In the genomic region with DNA sequence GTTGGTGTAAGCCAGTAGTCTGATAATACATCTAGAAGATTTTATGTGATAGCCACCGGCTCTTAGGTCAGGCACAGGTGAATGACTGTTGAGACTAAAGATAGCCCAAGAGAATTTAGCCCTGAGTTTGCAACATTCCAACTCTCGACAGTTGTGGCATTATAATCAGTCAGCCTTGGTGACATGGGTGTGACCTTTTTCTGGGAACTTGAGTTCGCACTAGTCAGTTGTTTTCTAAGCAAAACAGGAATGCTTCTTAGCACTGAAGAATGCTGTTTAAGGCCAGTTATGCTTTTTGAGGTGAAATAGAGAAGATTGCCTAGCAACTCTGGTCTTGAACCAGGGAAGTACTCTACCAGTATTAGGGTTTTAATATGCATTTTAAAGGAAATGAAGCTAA, we compare ENCODE assay signal across 20 mouse cellular contexts.
DNase-seq lines count a peak whose midpoint lies in the region; ATAC-seq and TF ChIP-seq lines count a peak whose summit lies in the region.
"Had no signal": no experiment of that assay in that cellular context is flagged by ENCODE, and none has a peak within 500 bp of the region (broad histone marks: within the 10 kb centered on the region; RNA-seq: fewer than 3 reads in every experiment).

No protein-coding gene starts in this region.

- ATAC-seq in liver, postnatal 0 days, result no peak
- ATAC-seq in liver, embryonic 11.5 days (replicated peaks; ENCODE audit: low FRiP score), result peak; percentile 73
- no peak for ATAC-seq in midbrain, embryonic 14.5 days (ENCODE audit: low FRiP score, low TSS enrichment)
- ATAC-seq: forebrain, embryonic 13.5 days; forebrain, postnatal 0 days; hindbrain, postnatal 0 days had no signal

- no peak for TF ChIP-seq POLR2A in myocyte (IDR thresholded peaks at IDR 0.05; ENCODE audit: insufficient read length, low read depth)

- no peaks in the 10 kb centered on the region for H3K27me3 ChIP-seq in liver, postnatal 0 days (ENCODE audit: insufficient read depth, low read length)
- H3K27me3 ChIP-seq in liver, embryonic 11.5 days (replicated peaks; ENCODE audit: control insufficient read depth, insufficient read depth, low read length), result no peaks in the 10 kb centered on the region
- no peaks in the 10 kb centered on the region for H3K27me3 ChIP-seq in myocyte (ENCODE audit: control insufficient read depth, insufficient read depth, insufficient read length)
- no peaks in the 10 kb centered on the region for H3K27me3 ChIP-seq in midbrain, embryonic 14.5 days (ENCODE audit: control insufficient read depth, insufficient read depth, low read length)
- H3K27me3 ChIP-seq: forebrain, embryonic 13.5 days; heart, embryonic 13.5 days; hindbrain, embryonic 13.5 days had no signal

- no peaks in the 10 kb centered on the region for H3K4me1 ChIP-seq in liver, postnatal 0 days (ENCODE audit: insufficient read depth)
- peaks cover 6% of the 10 kb centered on the region; the same call in 1 of the 2 replicates for H3K4me1 ChIP-seq in liver, embryonic 11.5 days (replicated peaks; ENCODE audit: control insufficient read depth, insufficient read depth, low read length)
- no peaks in the 10 kb centered on the region for H3K4me1 ChIP-seq in midbrain, embryonic 14.5 days (ENCODE audit: control insufficient read depth, insufficient read depth, low read length)
- H3K4me1 ChIP-seq: embryonic facial prominence, embryonic 10.5 days; forebrain, embryonic 13.5 days; hindbrain, embryonic 13.5 days had no signal

- no peak for TF ChIP-seq CTCF in liver, postnatal 0 days (IDR thresholded peaks at IDR 0.05; ENCODE audit: low read depth)

- peaks cover 95% of the 10 kb centered on the region for H3K79me2 ChIP-seq in myocyte (ENCODE audit: control insufficient read depth, insufficient read depth)

- WGBS in liver, postnatal 0 days (ENCODE audit: insufficient replicate concordance), result 41% methylated on average over 3 of the region's 3 CpGs
- 41% methylated on average over 3 of the region's 3 CpGs for WGBS in liver, embryonic 11.5 days
- 86% methylated on average over 3 of the region's 3 CpGs for WGBS in midbrain, embryonic 14.5 days

- no peaks in the 10 kb centered on the region for H3K9me3 ChIP-seq in liver, postnatal 0 days (ENCODE audit: low read length)
- H3K9me3 ChIP-seq in liver, embryonic 11.5 days (ENCODE audit: control insufficient read depth, low read length), result no peaks in the 10 kb centered on the region
- no peaks in the 10 kb centered on the region for H3K9me3 ChIP-seq in midbrain, embryonic 14.5 days (ENCODE audit: control insufficient read depth, low read length)
- H3K9me3 ChIP-seq: embryonic facial prominence, embryonic 10.5 days; forebrain, embryonic 13.5 days; heart, embryonic 13.5 days; hindbrain, embryonic 13.5 days had no signal

- H3K4me3 ChIP-seq in liver, postnatal 0 days (ENCODE audit: low read depth, low read length), result no peak overlapping the region
- H3K4me3 ChIP-seq in liver, embryonic 11.5 days (ENCODE audit: low read depth, low read length), result no peak overlapping the region
- H3K4me3 ChIP-seq in myocyte, result no peak overlapping the region
- H3K4me3 ChIP-seq in midbrain, embryonic 14.5 days (replicated peaks; ENCODE audit: low read depth, low read length), result no peak overlapping the region
- H3K4me3 ChIP-seq: embryonic facial prominence, embryonic 10.5 days; forebrain, embryonic 13.5 days; heart, embryonic 13.5 days; hindbrain, embryonic 13.5 days had no signal

- H3K9ac ChIP-seq in liver, postnatal 0 days (replicated peaks), result no peak overlapping the region
- no peak overlapping the region for H3K9ac ChIP-seq in liver, embryonic 11.5 days (ENCODE audit: low read depth, low read length)
- H3K9ac ChIP-seq in midbrain, embryonic 14.5 days (replicated peaks; ENCODE audit: low read length), result no peak overlapping the region
- H3K9ac ChIP-seq: forebrain, embryonic 13.5 days; forebrain, postnatal 0 days; heart, embryonic 13.5 days; hindbrain, embryonic 13.5 days had no signal

- no peak overlapping the region for H3K27ac ChIP-seq in liver, postnatal 0 days (ENCODE audit: low read depth)
- no peak overlapping the region for H3K27ac ChIP-seq in liver, embryonic 11.5 days (ENCODE audit: low read depth, low read length)
- H3K27ac ChIP-seq in midbrain, embryonic 14.5 days (replicated peaks; ENCODE audit: low read depth, low read length), result no peak overlapping the region
- H3K27ac ChIP-seq: embryonic facial prominence, embryonic 10.5 days; forebrain, embryonic 13.5 days; heart, embryonic 13.5 days; hindbrain, embryonic 13.5 days; hindbrain, postnatal 0 days had no signal

- H3K4me2 ChIP-seq in liver, postnatal 0 days (ENCODE audit: low read depth, low read length), result no peak overlapping the region
- no peak overlapping the region for H3K4me2 ChIP-seq in liver, embryonic 11.5 days
- H3K4me2 ChIP-seq in myocyte (ENCODE audit: low read depth), result no peak overlapping the region
- no peak overlapping the region for H3K4me2 ChIP-seq in midbrain, embryonic 14.5 days (ENCODE audit: low read length)
- H3K4me2 ChIP-seq: forebrain, embryonic 13.5 days; heart, embryonic 13.5 days; hindbrain, embryonic 13.5 days had no signal

- no peak for TF ChIP-seq EP300 in liver, postnatal 0 days (IDR thresholded peaks at IDR 0.05; ENCODE audit: low read depth)

- DNase-seq in liver, result peak; percentile 26
- no peak for DNase-seq in liver, postnatal 0 days
- peak; percentile 24 for DNase-seq in MEL-GATA-1-ER (ENCODE audit: extremely low read depth, low read depth)
- no peak for DNase-seq in liver, embryonic 11.5 days (ENCODE audit: low spot score)
- DNase-seq in midbrain, embryonic 14.5 days, result no peak
- no peak for DNase-seq in frontal cortex, postnatal 25 days (ENCODE audit: low spot score in 2 of 2)
- no peak for DNase-seq in heart, adult 9 months (ENCODE audit: low spot score in 2 of 2)
- DNase-seq: adrenal gland, postnatal 10 days; cerebellum, adult 2 months; cerebellum, postnatal 10 days; forebrain, postnatal 0 days; gastrocnemius, postnatal 10 days; heart, adult 18-20 months; heart, postnatal 4 days had no signal

- H3ac ChIP-seq in myocyte (ENCODE audit: control insufficient read depth, insufficient read length), result no peak overlapping the region

- H3K36me3 ChIP-seq in liver, postnatal 0 days (replicated peaks; ENCODE audit: insufficient read depth, low read length), result peaks cover 2% of the 10 kb centered on the region; the same call in 1 of the 2 replicates
- H3K36me3 ChIP-seq in liver, embryonic 11.5 days (ENCODE audit: control insufficient read depth, insufficient read depth, low read length), result no peaks in the 10 kb centered on the region
- peaks cover 36% of the 10 kb centered on the region for H3K36me3 ChIP-seq in myocyte (ENCODE audit: control insufficient read depth, insufficient read depth)
- H3K36me3 ChIP-seq in midbrain, embryonic 14.5 days (ENCODE audit: control insufficient read depth, insufficient read depth, low read length), result no peaks in the 10 kb centered on the region
- H3K36me3 ChIP-seq: hindbrain, embryonic 13.5 days had no signal

TF ChIP-seq in myocyte, 11 proteins besides CTCF, POLR2A, EP300 and RAD21:
- TF ChIP-seq TCF3 (IDR thresholded peaks at IDR 0.05; ENCODE audit: insufficient read length, low read depth), result no peak
- TF ChIP-seq CEBPB (IDR thresholded peaks at IDR 0.05; ENCODE audit: insufficient read depth, poor library complexity, severe bottlenecking), result no peak
- TF ChIP-seq POLR2AphosphoS2 (IDR thresholded peaks at IDR 0.05; ENCODE audit: insufficient read length, low read depth), result no peak
- TF ChIP-seq TCF12 (IDR thresholded peaks at IDR 0.05; ENCODE audit: insufficient read depth, poor library complexity, severe bottlenecking), result peak; percentile 0
- no peak for TF ChIP-seq USF1 (IDR thresholded peaks at IDR 0.05; ENCODE audit: low read depth)

Comparison
In these comparisons a context has a peak if more than half of its experiments do, and no peak if none do; other contexts are left out.
1. DNase-seq: peak in liver (single experiment) and MEL-GATA-1-ER (single experiment); none in liver, postnatal 0 days (single experiment), liver, embryonic 11.5 days (single experiment), midbrain, embryonic 14.5 days (single experiment), frontal cortex, postnatal 25 days (0 of 2) and heart, adult 9 months (0 of 2).